Mouse (Mus musculus) embryo, embryonic 11 days (tissue): ENCODE data around the gene Smim26.
A peak's percentile ranks its signal among the peaks of the same experiment; 100 is the strongest.

Experiments used
- DNase-seq: peaks from one replicate; pipeline ENCODE4 v3.0.0-alpha.2; 2015

Gene Smim26

GRCm38 (mm10) chr2:144637204-144637603 lies 43.4 kb downstream of the Smim26 start:
- no peak for DNase-seq

- no peak for DNase-seq
Observed at GRCm38 (mm10) chr2:144637671-144638395, 44.0 kb downstream of the Smim26 start.

GRCm38 (mm10) chr2:144638719-144639118 lies 44.9 kb downstream of the Smim26 start:
- DNase-seq, result peak; percentile 45

- DNase-seq, result peak; percentile 21
Observed at GRCm38 (mm10) chr2:144640101-144640500, 46.2 kb downstream of the Smim26 start.

GRCm38 (mm10) chr2:144641991-144642390 lies 48.1 kb downstream of the Smim26 start:
- no peak for DNase-seq
